Mouse (Mus musculus) heart, postnatal 25 days (tissue): ENCODE results near the gene Abcc1. TPM values are rescaled to one million over a fixed set of nuclear protein-coding genes. Genes with fewer than 3 reads are reported as not detected.

ENCODE experiments used
- DNase-seq: peaks from one replicate; pipeline ENCODE4 v3.0.0; 2022; ENCODE audit warnings: low spot score
- intact Hi-C: fragments of 180-260 bp; cut with DNase I; formaldehyde crosslinking; loops from one replicate; pipeline ENCODE4 v1.15.1; 2025
- total RNA-seq, 2 experiments: library from RNA; stranded (reverse); gene quantifications; 2 replicates each; pipeline ENCODE4 v1.2.3; 2021

Abcc1 gene
- total RNA-seq, 2 experiments from 2014 or later = 19.0 to 26.9 TPM

- intact Hi-C loops = no loop called here
- DNase-seq = no peak
Observed at GRCm38 (mm10) chr16:14372817-14373301, 11.5 kb downstream of the Abcc1 start.

- intact Hi-C loops = no loop called here
- DNase-seq = no peak
Observed at GRCm38 (mm10) chr16:14375942-14376341, 14.6 kb downstream of the Abcc1 start.

DNA sequence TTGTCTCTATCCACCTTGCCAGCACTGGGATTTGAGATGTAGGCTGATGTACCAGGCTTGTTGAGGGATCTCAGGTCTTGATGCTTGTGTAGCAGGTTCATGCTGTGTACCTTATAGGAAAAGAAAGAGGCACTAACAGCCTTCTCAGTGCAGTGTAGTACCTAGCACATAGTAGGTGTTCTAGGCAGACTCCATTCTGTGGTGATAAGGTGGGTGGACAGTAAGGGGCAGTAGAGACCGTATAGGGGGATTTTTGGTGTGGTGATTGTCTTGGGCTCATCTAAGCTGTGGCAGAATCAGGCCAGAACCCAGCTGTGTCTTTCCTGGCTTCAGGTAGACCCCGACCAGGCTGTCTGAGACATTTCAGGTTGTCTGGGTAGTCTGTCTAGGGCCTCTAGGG lies 15.0 kb downstream of the Abcc1 start:
- intact Hi-C loops = no loop called here
- no peak for DNase-seq

GRCm38 (mm10) chr16:14377321-14377720 lies 16.0 kb downstream of the Abcc1 start:
- DNase-seq = peak; percentile 52
- intact Hi-C loops = no loop called here

DNA sequence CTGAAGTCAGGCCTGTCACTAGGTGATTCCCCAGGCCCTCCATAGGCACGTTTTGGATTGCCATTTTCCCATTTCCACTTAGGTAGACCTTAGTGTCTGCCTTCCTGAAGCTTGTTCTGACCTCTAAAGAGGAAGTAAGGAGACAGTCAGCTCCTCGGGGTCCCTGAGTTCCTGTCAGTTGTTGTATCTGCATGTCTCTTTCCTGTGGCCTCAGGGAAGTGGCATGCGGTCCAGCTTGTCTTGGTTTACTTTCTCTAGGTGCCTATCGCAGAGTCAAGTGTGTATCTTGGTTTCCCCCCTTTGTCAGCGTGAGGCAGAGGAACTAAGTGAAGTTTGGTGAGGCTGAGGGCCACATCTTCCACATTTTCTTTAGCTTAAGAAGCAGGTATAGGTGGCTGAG lies 17.3 kb downstream of the Abcc1 start:
- DNase-seq = no peak
- intact Hi-C loops = no loop called here

- intact Hi-C loops = no loop called here
Observed at GRCm38 (mm10) chr16:14379888-14380287, 18.5 kb downstream of the Abcc1 start.

DNA sequence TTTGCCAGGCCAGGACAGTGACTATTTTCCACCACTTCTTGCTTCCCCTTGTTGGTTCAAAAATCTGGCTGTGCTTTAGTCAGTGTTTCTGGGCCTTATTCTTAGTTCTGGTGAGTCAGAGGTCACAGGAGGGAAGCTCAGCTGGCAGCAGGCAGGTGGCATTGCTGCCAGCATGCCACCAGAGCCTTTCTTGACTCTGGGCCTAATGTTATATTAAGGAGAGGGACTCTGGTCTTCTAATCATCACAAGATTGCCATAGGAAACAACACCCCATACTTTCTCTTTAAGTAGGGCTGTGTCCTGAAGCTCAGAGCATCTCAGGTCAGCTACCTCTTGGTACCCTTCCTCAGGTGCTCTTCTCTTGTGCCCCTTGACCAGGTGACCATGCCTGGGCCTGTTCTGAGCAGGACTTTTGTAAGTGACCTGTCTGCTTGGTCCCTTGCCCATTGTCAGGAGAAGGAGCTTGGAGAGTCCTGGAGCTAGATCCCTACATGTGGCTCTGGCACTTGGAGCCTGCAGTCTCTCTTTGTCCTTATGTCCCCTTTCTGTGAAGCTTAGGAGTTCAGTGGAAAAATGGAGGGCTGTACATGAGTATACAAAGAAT lies 19.8 kb downstream of the Abcc1 start:
- intact Hi-C loops = no loop called here
- no peak for DNase-seq

More at GRCm38 (mm10) chr16:14379888-14380287, 18.5 kb downstream of the Abcc1 start:
- no peak for DNase-seq

DNA sequence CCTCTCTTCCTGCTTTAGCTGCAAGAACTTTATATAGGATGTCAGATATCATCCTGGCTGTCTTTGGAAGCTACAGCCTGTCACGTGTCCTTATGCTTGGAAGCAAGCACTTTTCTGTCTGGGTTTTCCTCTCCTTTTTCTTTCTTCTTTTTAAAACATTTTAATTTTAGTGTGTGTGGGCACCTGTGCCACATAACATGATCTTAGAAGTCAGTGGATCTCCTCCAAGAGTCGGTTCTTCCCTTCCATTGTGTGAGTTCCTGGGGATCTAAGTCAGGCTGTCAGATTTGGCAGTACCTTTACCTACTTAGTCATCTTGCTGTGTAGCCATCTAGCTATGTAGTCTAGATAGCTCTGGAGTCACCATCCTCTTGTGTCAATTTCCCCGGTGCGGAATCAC lies 37.9 kb downstream of the Abcc1 start:
- DNase-seq = no peak
- intact Hi-C loops = no loop called here

- no peak for DNase-seq
- intact Hi-C loops = no loop called here
Observed at GRCm38 (mm10) chr16:14403507-14403906, 42.1 kb downstream of the Abcc1 start.

DNA sequence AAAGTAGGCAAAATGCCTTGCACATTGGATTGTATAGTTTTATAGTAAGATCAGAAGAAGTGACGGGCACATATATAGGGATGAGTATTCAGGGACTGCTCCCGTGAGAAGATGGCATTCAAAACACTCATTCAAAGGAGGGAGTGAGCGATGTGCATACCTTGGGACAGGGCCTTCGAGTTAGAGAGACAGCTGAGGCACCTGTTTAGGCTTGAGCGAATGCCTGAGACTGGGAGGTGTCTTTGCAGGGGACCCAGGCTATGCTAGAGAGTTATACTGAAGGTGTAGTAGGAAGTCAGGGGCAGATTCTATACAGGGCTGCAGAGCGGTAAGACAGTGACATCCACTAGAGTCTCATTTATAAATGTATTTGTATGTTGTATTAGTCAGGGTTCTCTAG lies 44.3 kb downstream of the Abcc1 start:
- no peak for DNase-seq
- intact Hi-C loops = no loop called here

- no peak for DNase-seq
- intact Hi-C loops = no loop called here
Observed at GRCm38 (mm10) chr16:14409124-14409523, 47.8 kb downstream of the Abcc1 start.

DNA sequence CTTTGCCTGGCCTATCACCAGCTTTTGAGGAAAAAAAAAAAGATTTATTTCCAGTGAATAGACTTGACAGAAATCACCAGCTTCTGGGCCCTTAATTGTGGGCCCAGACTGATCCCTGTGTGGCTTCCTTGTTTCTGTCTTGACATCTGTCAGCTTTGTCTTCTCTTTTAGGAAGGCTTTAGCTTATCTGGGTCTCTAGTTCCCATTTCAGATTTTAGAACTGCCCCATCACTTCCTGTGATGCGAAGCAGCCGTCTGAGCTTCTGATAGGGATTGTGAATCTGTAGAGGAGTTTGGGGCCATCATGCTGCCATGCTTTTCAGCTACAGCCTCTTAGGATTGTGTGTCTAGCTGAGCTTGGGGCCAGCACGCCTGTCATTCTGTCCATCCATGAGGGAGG lies 48.4 kb downstream of the Abcc1 start:
- DNase-seq = no peak
- intact Hi-C loops = no loop called here

GRCm38 (mm10) chr16:14410611-14411010 lies 49.3 kb downstream of the Abcc1 start:
- DNase-seq = no peak
- intact Hi-C loops = no loop called here

- DNase-seq = no peak
Observed at GRCm38 (mm10) chr16:14411156-14411555, 49.8 kb downstream of the Abcc1 start.

GRCm38 (mm10) chr16:14412551-14412950 lies 51.2 kb downstream of the Abcc1 start:
- intact Hi-C loops = no loop called here
- DNase-seq = no peak

More at GRCm38 (mm10) chr16:14411156-14411555, 49.8 kb downstream of the Abcc1 start:
- intact Hi-C loops = no loop called here

DNA sequence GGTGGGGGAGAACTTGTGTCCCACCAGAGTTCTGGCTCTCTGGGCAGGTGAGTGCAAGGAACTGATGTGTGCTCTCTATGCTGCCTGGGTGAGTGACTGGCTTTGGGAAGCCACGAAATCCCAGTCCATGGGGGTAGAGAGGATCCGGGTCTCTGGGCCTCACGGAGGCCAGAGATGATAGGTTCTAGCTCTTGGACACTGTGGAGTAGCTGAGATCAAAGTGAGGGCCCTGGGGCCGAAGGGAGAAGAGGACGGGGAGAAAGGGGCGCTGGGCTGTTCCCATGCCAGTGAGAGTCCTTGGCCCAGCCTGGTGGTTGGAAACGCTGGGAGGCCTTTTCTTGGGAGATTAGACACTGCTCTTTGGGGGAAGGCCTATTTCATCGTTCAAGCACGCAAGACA lies 53.8 kb downstream of the Abcc1 start:
- no peak for DNase-seq
- intact Hi-C loops = no loop called here

DNA sequence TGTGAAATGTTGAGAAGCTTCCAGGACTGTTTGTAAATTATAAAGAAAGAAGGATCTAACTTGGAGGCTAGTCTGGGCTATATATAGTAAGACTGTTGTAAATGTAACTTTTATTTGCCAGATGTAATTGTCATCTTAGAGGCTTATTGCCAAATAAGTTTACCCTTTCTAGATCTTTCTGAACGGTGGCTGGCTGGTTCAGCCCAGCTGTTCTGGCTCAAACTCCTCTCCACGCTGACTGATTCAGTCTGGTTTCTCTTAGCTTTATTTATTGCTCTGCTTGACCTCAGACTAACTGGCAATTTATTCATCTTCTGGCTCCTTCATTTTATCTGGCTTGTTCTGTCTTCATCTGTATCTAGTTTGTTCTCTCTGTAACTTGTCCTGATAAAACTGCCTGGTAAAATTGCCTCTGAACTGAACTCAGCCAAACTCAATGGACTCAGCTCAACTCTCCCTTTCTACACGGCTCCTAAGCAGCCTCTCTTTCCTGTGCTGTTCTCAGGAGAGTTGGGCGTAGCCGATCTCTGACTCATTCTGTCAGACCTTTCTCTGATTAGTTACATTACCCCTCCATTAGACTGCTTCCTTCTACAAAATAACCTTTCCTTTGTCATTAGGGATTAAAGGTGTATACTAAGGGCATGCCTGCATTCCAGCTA lies 55.7 kb downstream of the Abcc1 start:
- no peak for DNase-seq
- intact Hi-C loops = no loop called here

DNA sequence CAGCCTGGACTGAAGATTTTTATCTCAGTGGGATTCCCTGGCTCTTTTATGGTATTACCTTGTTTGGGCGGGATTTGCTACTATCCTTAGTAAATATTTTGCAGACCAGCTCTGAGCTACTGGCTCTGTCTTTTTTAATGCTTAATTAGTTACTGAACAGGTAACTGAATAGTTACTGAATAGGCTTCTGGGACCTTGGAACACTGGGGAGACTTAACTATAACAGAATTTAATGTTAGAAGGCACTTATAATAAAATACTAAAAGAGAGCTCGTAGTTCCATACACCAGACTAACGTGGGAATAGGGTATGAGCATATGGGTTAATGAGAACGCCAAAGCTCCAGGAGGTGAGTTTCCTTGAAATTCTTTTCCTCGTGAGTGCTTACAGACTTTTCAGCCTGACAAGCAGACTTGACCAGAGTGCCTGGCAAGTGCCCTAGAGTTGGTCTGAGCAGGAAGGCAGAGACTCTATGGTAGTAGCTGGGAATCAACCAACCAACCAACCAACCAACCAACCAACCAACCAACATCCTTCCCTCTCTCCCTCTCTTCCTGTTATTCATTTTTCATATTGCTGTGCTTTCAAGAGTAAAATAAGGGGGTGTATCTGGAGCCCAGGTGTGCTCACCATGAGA lies 59.3 kb downstream of the Abcc1 start:
- intact Hi-C loops = no loop called here
- DNase-seq = no peak

DNA sequence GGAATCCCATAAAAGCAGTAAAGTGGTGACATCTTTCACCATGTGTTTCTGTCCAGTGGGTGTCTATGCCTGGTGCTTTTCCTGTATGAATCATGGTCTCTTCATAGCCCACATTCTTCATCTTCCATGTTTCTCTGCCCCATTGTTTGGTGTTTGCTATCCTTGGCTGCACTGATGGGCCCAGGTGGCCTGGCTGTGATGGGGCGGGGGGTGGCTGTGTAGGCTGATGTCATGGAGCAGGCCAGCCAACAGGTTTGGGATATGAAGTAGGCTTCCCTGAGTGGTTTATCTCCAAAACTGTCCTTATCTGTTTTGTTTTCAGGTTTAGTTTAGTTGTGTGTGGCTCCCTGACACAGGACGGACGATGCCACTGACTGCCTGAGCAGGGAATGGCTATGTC lies 60.7 kb downstream of the Abcc1 start:
- intact Hi-C loops = no loop called here
- no peak for DNase-seq

GRCm38 (mm10) chr16:14429371-14429770 lies 68.0 kb downstream of the Abcc1 start:
- DNase-seq = no peak
- intact Hi-C loops = no loop called here

DNA sequence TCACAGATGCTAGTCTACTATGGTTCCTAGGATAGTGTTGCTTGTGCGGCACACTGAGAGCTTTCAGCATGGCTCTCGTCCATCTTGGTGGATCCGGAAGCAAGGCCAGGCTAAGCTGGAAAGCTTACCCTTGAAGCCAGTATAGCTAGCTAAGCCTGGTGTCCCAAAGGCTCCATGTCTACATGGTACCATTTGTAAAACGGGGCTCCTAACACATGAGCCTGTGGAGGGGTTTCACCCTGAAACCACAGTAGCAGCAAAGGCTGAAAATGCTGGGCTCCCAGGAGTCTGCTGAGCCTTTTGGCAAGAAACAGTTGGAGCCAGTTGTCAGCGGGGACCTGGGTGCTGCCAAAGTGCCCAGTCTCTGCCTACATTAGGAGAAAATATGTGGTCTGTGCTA lies 71.6 kb downstream of the Abcc1 start:
- no peak for DNase-seq
- intact Hi-C loops = no loop called here
